Mouse (Mus musculus) heart, postnatal 36 days (tissue): ENCODE measurements around the gene Tprgl. TPM values are rescaled to one million over a fixed set of nuclear protein-coding genes. Genes with fewer than 3 reads are reported as not detected.

Experiments
- DNase-seq, 2 experiments: peaks; one replicate each; pipeline ENCODE4 v3.0.0; 2021 to 2022
- intact Hi-C: fragments of 180-260 bp; cut with DNase I; formaldehyde crosslinking; loops from one replicate; pipeline ENCODE4 v1.15.1; 2025
- total RNA-seq, 2 experiments: library from RNA; stranded (reverse); gene quantifications; 2 replicates each; pipeline ENCODE4 v1.2.3; 2021

The Tprgl gene
- total RNA-seq, 2 experiments from 2014 or later = 132 to 136 TPM

DNA sequence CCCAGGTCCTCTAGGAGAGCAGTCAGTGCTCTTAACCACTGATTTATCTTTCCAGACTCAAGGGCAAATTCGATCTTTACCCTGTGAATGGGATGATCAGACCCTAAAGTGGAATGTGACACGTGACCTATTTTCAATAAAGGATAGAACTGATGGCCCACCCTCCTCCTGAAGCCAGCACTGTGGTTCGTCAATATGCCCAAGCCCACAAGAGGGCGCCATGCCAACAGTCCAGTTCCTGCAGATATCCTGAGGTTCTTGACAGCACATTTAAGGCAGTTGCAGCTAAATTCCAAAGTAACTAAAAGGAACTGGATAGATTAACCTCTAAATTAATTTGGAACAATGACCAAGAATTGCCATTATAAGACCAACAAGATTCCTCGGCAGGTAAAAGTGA lies 6.6 kb upstream of the Tprgl start:
- intact Hi-C loops = loop anchor here (1.0 kb wide), 1 partner anchor 40 kb away; no protein-coding TSS in a partner anchor
- DNase-seq = peak; percentile 73 to 83

DNA sequence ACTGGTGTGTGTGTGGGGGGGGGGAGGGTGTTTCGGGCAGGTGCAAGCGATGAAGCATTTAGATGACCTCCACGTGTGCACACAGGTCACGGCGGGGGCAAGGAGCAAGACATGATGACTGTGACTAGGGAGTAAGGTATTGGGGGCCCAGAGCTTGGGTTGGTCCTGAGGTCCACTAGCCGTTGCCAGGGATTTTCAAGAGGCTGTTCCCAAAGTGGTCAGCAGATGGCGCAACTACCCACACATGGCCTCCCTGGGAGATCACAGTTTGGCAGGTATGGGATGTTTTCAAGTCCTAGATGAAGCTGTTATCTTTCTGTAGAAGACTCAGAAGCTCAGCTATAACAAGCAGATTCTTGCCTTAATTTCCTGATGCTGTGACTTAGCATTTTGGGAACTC lies 2.8 kb upstream of the Tprgl start:
- intact Hi-C loops = loop anchor here (1.0 kb wide), 3 partner anchors 44 to 138 kb away; partner anchors contain the start of gene Arhgef16
- DNase-seq = peak; percentile 82 to 89

DNA sequence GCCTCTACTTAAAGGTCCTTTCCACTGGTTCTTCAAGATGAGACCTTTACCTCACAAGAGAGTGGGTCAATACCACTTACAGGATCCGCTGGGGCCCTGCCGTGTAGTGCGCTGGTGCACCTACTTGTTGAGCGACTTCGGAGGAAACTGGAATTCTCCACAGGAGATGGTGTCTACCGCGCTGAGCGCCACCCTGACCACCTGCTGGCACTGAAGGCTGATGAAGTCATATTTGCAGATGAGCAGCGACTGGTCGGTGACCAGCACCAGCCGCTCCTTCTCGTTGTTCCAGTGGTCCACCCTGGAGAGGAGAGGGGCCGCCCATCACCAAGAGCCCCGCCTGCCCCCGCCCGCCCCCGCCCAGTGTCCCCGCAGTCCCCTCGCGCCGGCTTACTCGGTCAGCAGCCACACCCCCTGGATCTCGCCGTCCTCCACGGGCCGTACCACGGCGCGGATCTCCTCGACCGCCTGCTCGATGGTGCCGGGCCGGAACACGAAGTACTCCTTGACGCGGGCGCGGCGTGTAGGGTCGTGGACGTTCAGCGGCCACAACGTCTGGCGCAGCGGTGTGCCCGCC lies 417 bp downstream of the Tprgl start:
- peak in 1 of 2 experiments; percentile 37 for DNase-seq
- intact Hi-C loops = loop anchor here (2.0 kb wide), 1 partner anchor 95 kb away; no protein-coding TSS in a partner anchor

DNA sequence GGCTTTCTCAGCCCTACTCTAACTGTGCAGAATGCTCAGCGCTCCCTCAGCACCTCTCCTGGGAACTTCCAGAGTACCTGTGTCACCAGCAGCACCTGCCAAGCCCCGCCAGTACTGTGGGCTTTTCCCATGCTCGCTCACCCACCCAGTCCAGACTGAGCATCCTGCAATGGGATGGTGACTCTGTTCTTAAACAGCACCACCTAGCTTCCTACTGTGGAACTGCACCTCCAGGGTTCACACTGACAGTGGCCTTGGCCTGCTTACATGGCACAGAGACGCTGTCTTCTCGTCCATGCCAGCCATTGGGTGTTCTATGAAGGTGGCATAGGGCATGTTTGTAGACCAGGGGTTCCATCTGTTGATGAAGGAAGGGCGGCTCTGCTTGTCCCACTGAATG lies 1.5 kb downstream of the Tprgl start:
- intact Hi-C loops = loop anchor here (2.0 kb wide), 1 partner anchor 94 kb away; no protein-coding TSS in a partner anchor
- peak; percentile 85 to 87 for DNase-seq

- no peak for DNase-seq
- intact Hi-C loops = loop anchor here (2.0 kb wide), 1 partner anchor 93 kb away; no protein-coding TSS in a partner anchor
These were observed 2.4 kb downstream of the Tprgl start for GRCm38 (mm10) chr4:154157970-154158662.

- DNase-seq = no peak
- intact Hi-C loops = no loop called here
These were observed 4.4 kb downstream of the Tprgl start for GRCm38 (mm10) chr4:154156050-154156449.

- intact Hi-C loops = no loop called here
- DNase-seq = no peak
These were observed 6.4 kb downstream of the Tprgl start for GRCm38 (mm10) chr4:154154104-154154503.

DNA sequence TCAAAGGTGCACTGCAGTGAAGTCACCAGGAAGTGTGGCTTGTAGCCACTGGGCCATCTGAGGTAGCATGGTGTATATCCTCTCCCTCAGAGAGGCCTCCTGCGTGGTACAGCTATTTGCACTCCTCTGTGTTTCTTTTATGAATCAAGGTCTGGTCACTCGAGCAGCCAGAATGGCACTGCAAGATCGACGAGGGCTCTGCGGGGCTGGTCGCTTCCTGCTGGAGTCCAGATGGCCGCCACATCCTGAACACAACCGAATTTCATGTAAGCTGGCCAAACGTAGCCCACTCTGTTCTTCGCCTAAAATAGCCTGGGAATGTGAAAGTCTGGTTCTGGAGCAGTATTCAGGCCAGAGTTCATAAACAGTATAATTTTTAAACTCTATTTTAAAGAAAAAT lies 14.1 kb downstream of the Tprgl start:
- DNase-seq = no peak
- intact Hi-C loops = no loop called here

GRCm38 (mm10) chr4:154144712-154145111 lies 15.8 kb downstream of the Tprgl start:
- intact Hi-C loops = no loop called here
- no peak for DNase-seq

- peak; percentile 87 to 91 for DNase-seq
- intact Hi-C loops = no loop called here
These were observed 18.0 kb downstream of the Tprgl start, which contains the start of gene Wrap73 for GRCm38 (mm10) chr4:154142211-154143040. Gene Wrap73 (plus strand): TSS chr4:154142372.

DNA sequence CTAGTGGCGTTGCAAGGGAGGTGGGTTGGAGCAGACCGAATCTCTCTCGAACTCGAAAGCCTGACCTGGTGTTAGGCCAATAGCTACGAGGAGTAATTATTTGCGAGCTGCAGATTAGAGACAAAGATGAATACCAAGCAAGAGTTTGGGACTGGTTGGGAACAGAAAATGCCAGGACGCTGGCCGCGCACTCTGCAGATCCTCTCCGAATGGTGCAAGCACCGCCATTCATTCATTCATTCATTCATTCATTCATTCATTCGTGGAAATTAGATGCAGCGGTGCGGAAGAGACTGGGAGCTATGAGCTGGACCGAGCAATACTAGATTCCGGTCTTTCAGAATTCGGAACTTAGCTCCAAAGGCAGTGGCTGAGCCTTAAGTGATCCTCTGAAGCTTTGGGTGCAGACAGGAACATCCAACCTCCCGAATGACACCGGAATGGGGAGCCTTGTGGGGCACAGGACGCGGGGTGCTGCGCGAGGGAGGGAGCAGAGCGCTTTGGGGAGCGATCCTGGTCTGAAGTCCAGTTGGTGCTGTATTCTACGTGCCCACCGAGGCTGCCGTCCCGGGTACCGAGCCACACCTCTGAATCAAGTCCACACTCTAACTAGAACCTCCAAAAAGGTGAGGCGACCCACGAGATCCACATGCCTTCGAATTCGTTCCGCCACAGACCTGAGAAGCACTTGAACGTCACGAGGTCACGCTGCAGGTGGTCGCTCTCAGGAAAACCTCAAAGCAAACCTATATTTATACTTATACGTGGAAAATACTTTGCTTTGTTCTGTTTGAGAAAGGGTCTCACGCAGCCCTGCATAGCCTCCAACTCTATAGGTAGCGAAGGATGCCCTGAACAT lies 19.2 kb downstream of the Tprgl start:
- intact Hi-C loops = no loop called here
- DNase-seq = no peak

- DNase-seq = no peak
- intact Hi-C loops = no loop called here
These were observed 20.1 kb downstream of the Tprgl start for GRCm38 (mm10) chr4:154140213-154141008.

GRCm38 (mm10) chr4:154140182-154140212 lies 20.5 kb downstream of the Tprgl start, which contains the start of gene Trp73:
Gene Trp73 (minus strand): TSS chr4:154140208.
- intact Hi-C loops = no loop called here
- DNase-seq = no peak

- DNase-seq = no peak
- intact Hi-C loops = no loop called here
These were observed 20.7 kb downstream of the Tprgl start for GRCm38 (mm10) chr4:154139671-154140181.

- DNase-seq = no peak
- intact Hi-C loops = no loop called here
These were observed 23.3 kb downstream of the Tprgl start for GRCm38 (mm10) chr4:154137139-154137538.

DNA sequence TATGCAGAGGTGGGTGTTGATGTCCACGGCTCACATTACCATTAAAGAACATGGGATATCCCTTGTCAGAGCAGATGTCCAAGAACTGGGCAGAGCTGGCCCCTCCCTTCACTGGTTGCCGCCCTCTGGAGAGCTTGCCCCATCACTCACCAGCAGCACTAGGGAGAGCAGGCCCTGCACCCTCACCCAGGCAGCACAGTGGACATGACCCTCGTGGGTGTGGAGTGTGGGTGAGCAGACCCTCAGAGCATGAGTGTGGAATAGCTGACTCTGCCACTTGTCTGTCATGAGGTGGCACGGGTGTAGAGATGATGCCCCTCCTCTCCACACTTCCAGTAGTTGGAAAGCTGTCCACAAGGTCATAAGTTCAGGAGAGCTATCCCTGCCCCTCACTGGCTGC lies 25.7 kb downstream of the Tprgl start:
- DNase-seq = no peak
- intact Hi-C loops = no loop called here

- intact Hi-C loops = no loop called here
- no peak for DNase-seq
These were observed 28.6 kb downstream of the Tprgl start for GRCm38 (mm10) chr4:154131894-154132293.

- intact Hi-C loops = no loop called here
- no peak for DNase-seq
These were observed 30.5 kb downstream of the Tprgl start for GRCm38 (mm10) chr4:154129950-154130349.

DNA sequence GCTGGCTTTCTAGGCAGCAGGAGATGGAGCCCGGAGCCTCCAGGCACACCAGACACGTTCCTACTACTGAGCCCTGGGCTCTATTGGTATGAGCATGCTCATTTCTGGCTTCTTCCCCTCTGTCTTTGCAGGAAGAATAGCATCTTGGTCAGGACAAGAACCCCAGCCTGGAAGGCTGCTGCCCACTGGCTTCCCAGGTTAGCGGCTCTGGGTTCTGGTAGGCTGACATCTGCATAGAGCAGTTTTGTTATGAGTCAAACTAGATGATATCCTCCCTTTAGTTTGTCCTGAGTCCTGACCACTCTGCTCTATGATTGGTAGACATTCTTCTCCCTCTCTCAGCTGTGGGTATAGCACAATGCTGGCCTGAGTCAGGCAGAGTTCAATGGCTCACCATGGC lies 33.2 kb downstream of the Tprgl start:
- intact Hi-C loops = no loop called here
- no peak for DNase-seq

DNA sequence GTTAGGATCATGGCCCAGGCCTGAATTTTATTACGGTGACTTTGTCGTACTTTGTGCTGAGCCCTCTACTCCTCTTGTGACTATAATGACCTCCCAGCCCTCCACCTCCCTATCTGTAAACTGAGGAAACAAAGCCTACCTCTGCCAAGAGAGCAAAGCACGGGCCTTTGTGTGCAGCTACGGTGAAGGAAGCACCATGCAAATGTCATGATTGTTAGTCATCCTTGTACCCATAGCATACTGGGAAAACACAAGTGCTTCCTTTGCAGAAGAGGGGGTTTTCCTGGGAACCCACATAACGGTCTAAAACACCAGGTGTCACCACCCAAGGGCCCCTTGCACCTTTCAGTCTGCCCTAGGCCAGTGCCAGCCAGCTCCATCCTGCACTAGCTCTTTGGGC lies 35.3 kb downstream of the Tprgl start:
- no peak for DNase-seq
- intact Hi-C loops = no loop called here
